Mouse (Mus musculus): ENCODE measurements around the gene Rarb. TPM values are rescaled to one million over a fixed set of nuclear protein-coding genes. Genes with fewer than 3 reads are reported as not detected.

Rarb gene
- polyA plus RNA-seq, 1 experiment from 2014 or later: 12.7 TPM

DNA sequence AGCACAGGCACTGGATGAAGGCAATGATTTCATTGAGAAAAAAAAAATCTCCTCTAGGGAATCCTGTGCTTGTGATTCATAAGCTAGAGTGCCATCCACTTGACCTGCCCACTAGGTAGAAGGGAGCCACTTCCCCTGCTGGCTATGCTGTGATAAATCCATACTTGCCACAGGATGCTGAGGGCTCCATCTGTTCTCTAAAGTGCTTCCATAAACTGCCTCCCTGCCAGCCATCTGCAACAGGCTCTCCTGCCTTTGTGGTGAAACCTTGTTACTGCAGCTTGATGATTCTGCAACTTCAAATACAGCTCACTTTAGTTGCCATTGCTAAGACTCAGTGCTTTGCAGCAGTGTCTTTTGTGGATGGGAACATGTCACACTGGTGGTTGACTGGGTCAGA lies 213.5 kb downstream of the Rarb start:
- H3K9ac ChIP-seq: no peak overlapping the region
- no peak for ATAC-seq (ENCODE audit: low FRiP score)
- no peaks in the 10 kb centered on the region for H3K4me1 ChIP-seq
- no peak overlapping the region for H3K27ac ChIP-seq
- no peak overlapping the region for H3K4me2 ChIP-seq
- H3K36me3 ChIP-seq (replicated peaks): no peaks in the 10 kb centered on the region
- H3K9me3 ChIP-seq: no peaks in the 10 kb centered on the region
- no peaks in the 10 kb centered on the region for H3K27me3 ChIP-seq
- no peak overlapping the region for H3K4me3 ChIP-seq (replicated peaks)

DNA sequence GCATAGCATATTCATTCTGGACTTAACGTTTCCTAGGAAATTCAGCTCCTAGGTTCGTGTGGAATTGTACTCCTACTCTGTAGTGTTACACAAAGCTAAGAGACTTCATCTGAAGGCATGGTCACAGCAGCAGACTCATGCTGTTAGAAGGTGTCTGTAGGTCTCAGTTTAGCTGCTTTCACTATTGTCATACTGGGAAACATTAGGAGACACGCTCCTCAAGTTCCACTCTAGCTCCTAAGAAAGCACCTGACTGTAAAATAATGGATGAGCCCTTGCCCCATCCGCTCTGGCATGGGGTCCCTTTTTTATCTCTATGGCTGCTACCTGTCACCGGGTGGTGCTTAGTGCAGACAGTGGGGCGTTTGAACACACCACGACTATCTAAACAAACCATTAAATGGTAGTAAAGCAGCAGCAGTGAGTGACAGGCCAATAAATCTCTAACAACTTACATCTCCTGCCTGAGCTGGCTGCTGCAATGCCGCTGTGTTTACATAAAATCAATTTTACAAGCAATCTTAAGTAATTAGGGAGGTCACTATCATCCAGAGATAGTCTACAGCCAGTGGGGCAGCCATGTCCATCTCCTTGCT lies 214.4 kb downstream of the Rarb start:
- H3K4me1 ChIP-seq: no peaks in the 10 kb centered on the region
- WGBS: 72% methylated on average over 8 of the region's 8 CpGs
- no peaks in the 10 kb centered on the region for H3K36me3 ChIP-seq (replicated peaks)
- no peaks in the 10 kb centered on the region for H3K27me3 ChIP-seq
- no peak for ATAC-seq (ENCODE audit: low FRiP score)
- H3K4me3 ChIP-seq (replicated peaks): no peak overlapping the region
- H3K9me3 ChIP-seq: no peaks in the 10 kb centered on the region
- no peak overlapping the region for H3K4me2 ChIP-seq
- no peak overlapping the region for H3K9ac ChIP-seq
- H3K27ac ChIP-seq: no peak overlapping the region

DNA sequence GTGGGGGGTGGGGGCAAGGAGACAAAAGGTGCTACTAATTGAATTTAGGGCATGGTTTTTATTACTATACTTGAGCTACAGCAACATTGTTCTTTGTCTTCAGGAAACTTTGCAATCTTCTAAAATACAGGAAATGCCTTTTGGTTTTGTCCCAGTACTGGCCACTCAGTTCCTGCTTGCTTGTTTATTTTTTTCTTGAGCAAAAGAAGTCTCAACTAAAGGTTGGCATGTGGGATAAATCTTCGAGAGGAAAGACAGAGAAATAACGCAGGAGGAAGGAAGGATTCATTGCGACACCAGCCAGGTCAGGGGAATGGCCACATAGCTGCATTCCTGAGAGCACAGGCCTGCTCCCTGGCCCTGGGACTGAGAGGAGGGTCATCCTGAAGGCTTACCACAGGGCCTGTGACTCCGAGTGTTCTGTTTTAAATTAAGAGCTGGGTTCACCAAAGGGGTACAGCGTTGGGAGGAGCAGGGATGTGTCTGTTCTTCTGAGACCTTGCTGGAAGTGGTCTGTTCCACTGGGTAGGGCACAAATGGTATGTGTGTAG lies 215.8 kb downstream of the Rarb start:
- no peak overlapping the region for H3K27ac ChIP-seq
- H3K4me2 ChIP-seq: no peak overlapping the region
- ATAC-seq (ENCODE audit: low FRiP score): no peak
- no peaks in the 10 kb centered on the region for H3K9me3 ChIP-seq
- no peaks in the 10 kb centered on the region for H3K36me3 ChIP-seq (replicated peaks)
- H3K27me3 ChIP-seq: no peaks in the 10 kb centered on the region
- no peak overlapping the region for H3K4me3 ChIP-seq (replicated peaks)
- 62% methylated on average over 5 of the region's 5 CpGs for WGBS
- no peak overlapping the region for H3K9ac ChIP-seq
- no peaks in the 10 kb centered on the region for H3K4me1 ChIP-seq

GRCm38 (mm10) chr14:16599224-16599623 lies 219.7 kb downstream of the Rarb start:
- H3K27ac ChIP-seq: no peak overlapping the region
- H3K4me3 ChIP-seq (replicated peaks): no peak overlapping the region
- H3K9me3 ChIP-seq: no peaks in the 10 kb centered on the region
- no peak overlapping the region for H3K9ac ChIP-seq
- H3K27me3 ChIP-seq: no peaks in the 10 kb centered on the region
- no peaks in the 10 kb centered on the region; the same call in 1 of the 2 replicates for H3K4me1 ChIP-seq
- H3K4me2 ChIP-seq: no peak overlapping the region
- no peak for ATAC-seq (ENCODE audit: low FRiP score)
- WGBS: 89% methylated on average over 7 of the region's 7 CpGs
- no peaks in the 10 kb centered on the region for H3K36me3 ChIP-seq (replicated peaks)

DNA sequence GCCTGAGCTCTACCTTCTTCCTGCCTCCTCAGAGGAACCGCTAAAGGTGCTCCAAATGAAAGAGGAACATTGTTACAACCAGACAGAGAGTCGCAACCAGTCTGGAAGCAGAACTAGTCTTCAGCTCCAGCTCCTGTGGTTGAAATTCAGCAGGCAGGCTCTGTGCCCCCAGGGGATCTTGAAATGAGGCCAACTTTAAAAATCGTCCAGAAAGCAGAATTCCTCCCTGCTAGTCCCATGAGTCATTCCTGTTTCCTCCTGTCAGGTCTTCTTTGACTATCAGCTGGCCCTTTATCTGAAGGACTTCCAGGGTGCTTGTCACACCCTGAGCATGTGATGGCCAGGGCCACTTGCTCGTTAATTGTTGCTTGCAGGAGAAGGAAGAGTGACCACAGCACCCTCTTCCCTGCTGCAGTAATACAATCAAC lies 220.9 kb downstream of the Rarb start:
- Histone ChIP-seq H3K4me1 (no peaks in the 10 kb centered on the region; the same call in 1 of the 2 replicates), H3K27ac (no peak overlapping the region), H3K4me3 (replicated peaks) (no peak overlapping the region), H3K9me3 (no peaks in the 10 kb centered on the region), H3K27me3 (no peaks in the 10 kb centered on the region), H3K9ac (no peak overlapping the region), H3K4me2 (no peak overlapping the region), H3K36me3 (replicated peaks) (no peaks in the 10 kb centered on the region)
- no peak for ATAC-seq (ENCODE audit: low FRiP score)
- 39% methylated on average over 4 of the region's 4 CpGs for WGBS

- Histone ChIP-seq H3K36me3 (replicated peaks) (no peaks in the 10 kb centered on the region), H3K9ac (no peak overlapping the region), H3K4me2 (no peak overlapping the region), H3K27ac (no peak overlapping the region), H3K9me3 (no peaks in the 10 kb centered on the region), H3K4me1 (no peaks in the 10 kb centered on the region), H3K4me3 (replicated peaks) (no peak overlapping the region), H3K27me3 (no peaks in the 10 kb centered on the region)
- no peak for ATAC-seq (ENCODE audit: low FRiP score)
- 87% methylated on average over 4 of the region's 4 CpGs for WGBS
Measured at GRCm38 (mm10) chr14:16589139-16589538, 229.8 kb downstream of the Rarb start.

GRCm38 (mm10) chr14:16578100-16578499 lies 240.9 kb downstream of the Rarb start:
- Histone ChIP-seq H3K9ac (no peak overlapping the region), H3K9me3 (no peaks in the 10 kb centered on the region), H3K4me1 (peaks cover 7% of the 10 kb centered on the region; the same call in 1 of the 2 replicates), H3K4me2 (no peak overlapping the region), H3K4me3 (replicated peaks) (no peak overlapping the region), H3K27me3 (peaks cover 22% of the 10 kb centered on the region), H3K36me3 (replicated peaks) (no peaks in the 10 kb centered on the region), H3K27ac (no peak overlapping the region)
- no peak for ATAC-seq (ENCODE audit: low FRiP score)

GRCm38 (mm10) chr14:16577049-16577448 lies 241.9 kb downstream of the Rarb start:
- H3K4me1 ChIP-seq: peaks cover 11% of the 10 kb centered on the region
- H3K9ac ChIP-seq: no peak overlapping the region
- H3K27ac ChIP-seq: no peak overlapping the region
- no peak for ATAC-seq (ENCODE audit: low FRiP score)
- H3K36me3 ChIP-seq (replicated peaks): no peaks in the 10 kb centered on the region
- H3K4me3 ChIP-seq (replicated peaks): no peak overlapping the region
- no peak overlapping the region for H3K4me2 ChIP-seq
- WGBS: 33% methylated on average over 1 of the region's 1 CpGs
- H3K9me3 ChIP-seq: no peaks in the 10 kb centered on the region
- peaks cover 32% of the 10 kb centered on the region for H3K27me3 ChIP-seq

DNA sequence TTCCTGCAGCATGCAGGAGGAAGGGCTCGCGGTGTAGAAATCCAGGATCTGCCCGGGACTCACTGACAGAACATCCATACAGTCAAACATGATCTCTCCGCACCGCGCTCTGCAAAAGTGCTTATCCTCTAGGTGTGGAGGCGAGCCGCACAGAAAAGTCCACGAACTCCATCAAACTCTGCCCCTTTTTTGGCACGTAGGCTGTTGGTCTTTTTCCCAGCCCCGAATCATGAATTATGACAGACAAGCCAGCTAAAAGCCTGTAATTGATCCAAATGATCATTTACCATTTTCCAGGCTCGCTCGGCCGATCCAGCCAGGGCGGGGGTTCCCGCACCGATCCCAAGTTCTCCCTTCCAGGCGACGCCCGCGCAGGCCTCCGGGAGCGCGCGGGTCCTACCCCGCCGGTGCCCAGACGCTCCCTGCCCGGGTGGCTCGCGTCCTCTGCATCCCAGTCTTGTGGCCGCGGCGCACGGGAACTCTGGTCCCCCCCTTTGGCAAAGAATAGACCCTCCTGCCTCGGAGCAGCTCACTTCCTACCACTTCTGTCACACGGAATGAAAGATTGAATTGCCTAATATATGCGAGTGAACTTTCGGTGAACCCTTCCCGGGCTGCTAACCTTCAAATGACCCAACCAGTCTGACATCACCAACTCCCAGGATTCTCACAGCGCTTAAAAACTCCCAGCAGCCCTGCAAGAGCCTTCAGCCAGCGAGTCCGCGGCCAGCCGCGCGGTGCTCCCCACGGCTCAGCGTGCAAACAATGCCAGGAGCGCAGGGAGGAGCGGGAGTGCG lies 243.8 kb downstream of the Rarb start:
- peaks cover 38% of the 10 kb centered on the region for H3K27me3 ChIP-seq
- peaks cover 15% of the 10 kb centered on the region for H3K4me1 ChIP-seq
- peak; percentile 93 for ATAC-seq (ENCODE audit: low FRiP score)
- H3K9ac ChIP-seq: peak overlapping the region; percentile 56
- H3K4me3 ChIP-seq (replicated peaks): peak overlapping the region; percentile 52
- H3K4me2 ChIP-seq: peak overlapping the region; percentile 89
- H3K27ac ChIP-seq: peak overlapping the region; percentile 74
- under 1% methylated on average over 52 of the region's 52 CpGs for WGBS
- H3K36me3 ChIP-seq (replicated peaks): no peaks in the 10 kb centered on the region
- no peaks in the 10 kb centered on the region for H3K9me3 ChIP-seq

GRCm38 (mm10) chr14:16573475-16574171 lies 245.3 kb downstream of the Rarb start:
- Histone ChIP-seq H3K4me2 (peak overlapping the region; percentile 89; the same call in 1 of the 2 replicates), H3K4me1 (peaks cover 15% of the 10 kb centered on the region), H3K36me3 (replicated peaks) (no peaks in the 10 kb centered on the region), H3K27ac (no peak overlapping the region), H3K9me3 (no peaks in the 10 kb centered on the region), H3K9ac (no peak overlapping the region), H3K4me3 (replicated peaks) (peak overlapping the region; percentile 52), H3K27me3 (peaks cover 48% of the 10 kb centered on the region)
- WGBS: 57% methylated on average over 6 of the region's 6 CpGs
- no peak for ATAC-seq (ENCODE audit: low FRiP score)

DNA sequence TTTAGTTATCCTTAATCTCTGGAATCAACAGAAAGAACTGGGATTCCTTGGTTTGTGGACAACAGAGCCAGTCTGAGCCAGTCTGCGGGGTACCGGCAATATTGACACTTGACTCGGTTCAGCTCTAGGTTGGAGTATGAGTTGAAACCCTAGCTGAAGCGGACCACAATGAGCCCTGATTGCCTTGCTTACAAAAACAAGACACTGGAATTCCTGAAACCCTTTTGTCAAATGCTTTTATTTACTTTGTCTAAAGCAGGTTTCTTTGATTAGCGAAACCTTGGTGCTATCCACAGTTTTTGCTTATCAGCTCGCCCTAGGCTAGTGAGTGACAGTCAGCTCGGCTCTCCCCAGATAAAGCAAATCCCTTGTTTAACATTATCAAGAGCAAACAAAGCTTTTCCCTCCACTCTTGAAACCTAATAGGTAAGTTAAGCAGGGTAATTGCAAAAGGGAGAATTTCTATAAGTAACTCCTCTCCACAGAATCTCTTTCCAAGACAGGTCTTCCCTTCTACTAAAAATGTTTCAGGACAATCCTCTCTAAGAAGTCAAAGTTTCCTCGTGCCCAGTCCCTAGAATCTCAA lies 246.1 kb downstream of the Rarb start:
- H3K27ac ChIP-seq: no peak overlapping the region
- H3K4me1 ChIP-seq: peaks cover 15% of the 10 kb centered on the region
- no peaks in the 10 kb centered on the region for H3K36me3 ChIP-seq (replicated peaks)
- 8% methylated on average over 8 of the region's 8 CpGs for WGBS
- peaks cover 48% of the 10 kb centered on the region for H3K27me3 ChIP-seq
- no peak overlapping the region for H3K9ac ChIP-seq
- ATAC-seq (ENCODE audit: low FRiP score): no peak
- H3K4me2 ChIP-seq: peak overlapping the region; percentile 21
- H3K9me3 ChIP-seq: no peaks in the 10 kb centered on the region
- peak overlapping the region; percentile 16 for H3K4me3 ChIP-seq (replicated peaks)

- Histone ChIP-seq H3K36me3 (replicated peaks) (no peaks in the 10 kb centered on the region), H3K4me1 (peaks cover 14% of the 10 kb centered on the region), H3K4me2 (no peak overlapping the region), H3K9me3 (no peaks in the 10 kb centered on the region), H3K27me3 (peaks cover 40% of the 10 kb centered on the region), H3K27ac (no peak overlapping the region), H3K9ac (no peak overlapping the region), H3K4me3 (replicated peaks) (no peak overlapping the region)
- ATAC-seq (ENCODE audit: low FRiP score): no peak
- 74% methylated on average over 7 of the region's 7 CpGs for WGBS
Measured at GRCm38 (mm10) chr14:16569506-16570001, 249.4 kb downstream of the Rarb start.
